Mouse (Mus musculus) limb, embryonic 15.5 days (tissue): Measurements from ENCODE around the gene Leng8. TPM values are rescaled to one million over a fixed set of nuclear protein-coding genes. Genes with fewer than 3 reads are reported as not detected.

Experiments
- ATAC-seq: fragments of 200-750 bp; cut with Nextera tagmentation; 2 replicates; pipeline ENCODE4 v1.8.0; 2017; ENCODE audit warnings: low read depth, moderate TSS enrichment; ENCODE audit not compliant: insufficient number of reproducible peaks, low FRiP score, low TSS enrichment
- H3K27ac ChIP-seq: fragments of 300-500 bp; sonication (generic); 2 replicates; pipeline ENCODE4 v1.5.1; 2015; ENCODE audit warnings: moderate library complexity, mild to moderate bottlenecking, inconsistent platforms
- H3K27me3 ChIP-seq: fragments of 300-500 bp; sonication (generic); 2 replicates; pipeline ENCODE4 v1.6.1; 2015; ENCODE audit warnings: inconsistent platforms
- H3K36me3 ChIP-seq: fragments of 300-500 bp; sonication (generic); 2 replicates; pipeline ENCODE4 v1.6.1; 2015; ENCODE audit warnings: inconsistent platforms
- H3K4me1 ChIP-seq: fragments of 300-500 bp; sonication (generic); 2 replicates; pipeline ENCODE4 v1.6.1; 2015; ENCODE audit warnings: inconsistent platforms
- H3K4me2 ChIP-seq: fragments of 300-500 bp; sonication (generic); 2 replicates; pipeline ENCODE4 v1.6.1; 2015; ENCODE audit warnings: mild to moderate bottlenecking, inconsistent platforms
- H3K4me3 ChIP-seq: fragments of 300-500 bp; sonication (generic); 2 replicates; pipeline ENCODE4 v1.5.1; 2015; ENCODE audit warnings: mild to moderate bottlenecking, inconsistent platforms
- H3K9ac ChIP-seq: fragments of 300-500 bp; sonication (generic); 2 replicates; pipeline ENCODE4 v1.6.1; 2015; ENCODE audit warnings: inconsistent platforms
- H3K9me3 ChIP-seq: fragments of 300-500 bp; sonication (generic); 2 replicates; pipeline ENCODE4 v1.6.1; 2016; ENCODE audit warnings: inconsistent platforms
- WGBS: fragments of 180-500 bp; shearing (Covaris S2); methylation state at CpG from one replicate; pipeline ENCODE4 v1.1.7; 2015; 5-methylcytosine and 5-hydroxymethylcytosine counted together
- polyA plus RNA-seq: library from polyadenylated mRNA; unstranded; fragments of >200 nt; fragmentation: Nextera tagmentation; extraction: Ambion mirVana; gene quantifications from 2 replicates; pipeline ENCODE4 v1.2.1, GENCODE M21; 2015

Gene Leng8
- polyA plus RNA-seq, 1 experiment from 2014 or later = 57.3 TPM

- H3K4me2 ChIP-seq = peak overlapping the region; percentile 17; the same call in 1 of the 2 replicates
- no peaks in the 10 kb centered on the region for H3K9me3 ChIP-seq
- no peak overlapping the region for H3K4me3 ChIP-seq
- no peaks in the 10 kb centered on the region for H3K36me3 ChIP-seq
- H3K27me3 ChIP-seq = no peaks in the 10 kb centered on the region
- H3K9ac ChIP-seq = no peak overlapping the region
- ATAC-seq = peak; percentile 60; the same call in 1 of the 2 replicates
- no peak overlapping the region; the same call in 1 of the 2 replicates for H3K27ac ChIP-seq
- peaks cover 17% of the 10 kb centered on the region; the same call in 1 of the 2 replicates for H3K4me1 ChIP-seq
- 33% methylated on average over 13 of the region's 13 CpGs for WGBS
Observed at GRCm38 (mm10) chr7:4130686-4131452, 6.0 kb upstream of the Leng8 start.

GRCm38 (mm10) chr7:4131964-4132363 lies 4.9 kb upstream of the Leng8 start:
- Histone ChIP-seq H3K27me3 (no peaks in the 10 kb centered on the region), H3K27ac (no peak overlapping the region), H3K36me3 (no peaks in the 10 kb centered on the region), H3K4me3 (no peak overlapping the region), H3K9me3 (no peaks in the 10 kb centered on the region), H3K9ac (no peak overlapping the region), H3K4me1 (peaks cover 17% of the 10 kb centered on the region; the same call in 1 of the 2 replicates), H3K4me2 (no peak overlapping the region)
- 89% methylated on average over 8 of the region's 8 CpGs for WGBS
- no peak for ATAC-seq

- no peak overlapping the region for H3K9ac ChIP-seq
- no peaks in the 10 kb centered on the region for H3K9me3 ChIP-seq
- 86% methylated on average over 3 of the region's 3 CpGs for WGBS
- no peaks in the 10 kb centered on the region for H3K27me3 ChIP-seq
- H3K27ac ChIP-seq = no peak overlapping the region
- no peak overlapping the region for H3K4me2 ChIP-seq
- no peaks in the 10 kb centered on the region for H3K36me3 ChIP-seq
- no peak for ATAC-seq
- H3K4me1 ChIP-seq = peaks cover 18% of the 10 kb centered on the region
- H3K4me3 ChIP-seq = no peak overlapping the region
Observed at GRCm38 (mm10) chr7:4132581-4132980, 4.3 kb upstream of the Leng8 start.

- 76% methylated on average over 6 of the region's 7 CpGs for WGBS
- Histone ChIP-seq H3K27ac (no peak overlapping the region), H3K4me3 (no peak overlapping the region), H3K36me3 (no peaks in the 10 kb centered on the region), H3K9ac (no peak overlapping the region), H3K4me2 (no peak overlapping the region), H3K4me1 (peaks cover 22% of the 10 kb centered on the region), H3K27me3 (no peaks in the 10 kb centered on the region), H3K9me3 (no peaks in the 10 kb centered on the region)
- ATAC-seq = no peak
Observed at GRCm38 (mm10) chr7:4132998-4133397, 3.8 kb upstream of the Leng8 start.

GRCm38 (mm10) chr7:4134911-4135310 lies 1.9 kb upstream of the Leng8 start:
- WGBS = 81% methylated on average over 5 of the region's 5 CpGs
- Histone ChIP-seq H3K36me3 (peaks cover 15% of the 10 kb centered on the region), H3K9ac (no peak overlapping the region), H3K4me1 (peaks cover 27% of the 10 kb centered on the region), H3K27me3 (no peaks in the 10 kb centered on the region), H3K27ac (no peak overlapping the region), H3K9me3 (no peaks in the 10 kb centered on the region), H3K4me2 (no peak overlapping the region), H3K4me3 (no peak overlapping the region)
- ATAC-seq = no peak

- Histone ChIP-seq H3K27me3 (no peaks in the 10 kb centered on the region), H3K27ac (peak overlapping the region; percentile 83), H3K9me3 (no peaks in the 10 kb centered on the region), H3K4me3 (peak overlapping the region; percentile 93), H3K36me3 (peaks cover 30% of the 10 kb centered on the region), H3K4me2 (peak overlapping the region; percentile 61), H3K4me1 (peaks cover 19% of the 10 kb centered on the region), H3K9ac (peak overlapping the region; percentile 53)
- 0% methylated on average over 16 of the region's 16 CpGs for WGBS
- peak; percentile 3; the same call in 1 of the 2 replicates for ATAC-seq
Observed at GRCm38 (mm10) chr7:4136404-4136770, 452 bp upstream of the Leng8 start.

GRCm38 (mm10) chr7:4137746-4138145 lies 907 bp downstream of the Leng8 start:
- peak overlapping the region; percentile 89 for H3K9ac ChIP-seq
- ATAC-seq = no peak
- no peaks in the 10 kb centered on the region for H3K9me3 ChIP-seq
- WGBS = 65% methylated on average over 3 of the region's 3 CpGs
- H3K4me3 ChIP-seq = peak overlapping the region; percentile 93
- H3K27ac ChIP-seq = peak overlapping the region; percentile 96; the same call in 1 of the 2 replicates
- peaks cover 17% of the 10 kb centered on the region for H3K4me1 ChIP-seq
- H3K4me2 ChIP-seq = peak overlapping the region; percentile 74
- no peaks in the 10 kb centered on the region for H3K27me3 ChIP-seq
- H3K36me3 ChIP-seq = peaks cover 43% of the 10 kb centered on the region

GRCm38 (mm10) chr7:4138181-4138580 lies 1.3 kb downstream of the Leng8 start:
- Histone ChIP-seq H3K9ac (peak overlapping the region; percentile 89), H3K4me3 (peak overlapping the region; percentile 93), H3K4me1 (peaks cover 17% of the 10 kb centered on the region), H3K27me3 (no peaks in the 10 kb centered on the region), H3K27ac (no peak overlapping the region), H3K4me2 (peak overlapping the region; percentile 74), H3K9me3 (no peaks in the 10 kb centered on the region), H3K36me3 (peaks cover 48% of the 10 kb centered on the region)
- 88% methylated on average over 2 of the region's 2 CpGs for WGBS
- ATAC-seq = no peak

- H3K9ac ChIP-seq = no peak overlapping the region
- no peak overlapping the region for H3K27ac ChIP-seq
- 95% methylated on average over 7 of the region's 7 CpGs for WGBS
- no peak for ATAC-seq
- no peak overlapping the region for H3K4me2 ChIP-seq
- H3K4me1 ChIP-seq = peaks cover 15% of the 10 kb centered on the region
- peaks cover 53% of the 10 kb centered on the region for H3K36me3 ChIP-seq
- no peaks in the 10 kb centered on the region for H3K27me3 ChIP-seq
- H3K4me3 ChIP-seq = 0 out of 2 replicates have a peak overlapping the region, but pooled peaks have one; percentile 93
- H3K9me3 ChIP-seq = no peaks in the 10 kb centered on the region
Observed at GRCm38 (mm10) chr7:4138671-4139070, 1.8 kb downstream of the Leng8 start.

- no peaks in the 10 kb centered on the region for H3K9me3 ChIP-seq
- no peak overlapping the region for H3K4me3 ChIP-seq
- no peak overlapping the region for H3K9ac ChIP-seq
- no peak overlapping the region for H3K4me2 ChIP-seq
- WGBS = 95% methylated on average over 5 of the region's 5 CpGs
- no peaks in the 10 kb centered on the region for H3K27me3 ChIP-seq
- no peak overlapping the region for H3K27ac ChIP-seq
- H3K36me3 ChIP-seq = peaks cover 60% of the 10 kb centered on the region
- H3K4me1 ChIP-seq = peaks cover 14% of the 10 kb centered on the region
- no peak for ATAC-seq
Observed at GRCm38 (mm10) chr7:4139391-4139790, 2.6 kb downstream of the Leng8 start.

GRCm38 (mm10) chr7:4141648-4142325 lies 4.9 kb downstream of the Leng8 start:
- Histone ChIP-seq H3K4me2 (no peak overlapping the region), H3K9ac (no peak overlapping the region), H3K4me3 (no peak overlapping the region), H3K27ac (no peak overlapping the region), H3K4me1 (peaks cover 12% of the 10 kb centered on the region), H3K9me3 (no peaks in the 10 kb centered on the region), H3K27me3 (no peaks in the 10 kb centered on the region), H3K36me3 (peaks cover 84% of the 10 kb centered on the region)
- ATAC-seq = no peak
- WGBS = 92% methylated on average over 6 of the region's 6 CpGs

GRCm38 (mm10) chr7:4142796-4143445 lies 6.1 kb downstream of the Leng8 start:
- no peak overlapping the region for H3K9ac ChIP-seq
- no peak for ATAC-seq
- 95% methylated on average over 10 of the region's 10 CpGs for WGBS

More at GRCm38 (mm10) chr7:4142796-4143445, 6.1 kb downstream of the Leng8 start:
- Histone ChIP-seq H3K27me3 (no peaks in the 10 kb centered on the region), H3K36me3 (peaks cover 95% of the 10 kb centered on the region), H3K4me1 (peaks cover 14% of the 10 kb centered on the region), H3K27ac (no peak overlapping the region), H3K4me3 (no peak overlapping the region), H3K9me3 (no peaks in the 10 kb centered on the region), H3K4me2 (no peak overlapping the region)
